Mouse (Mus musculus) hindbrain, postnatal 0 days (tissue): ENCODE data around the gene Tet1. TPM values are rescaled to one million over a fixed set of nuclear protein-coding genes. Genes with fewer than 3 reads are reported as not detected.

Experiments
- ATAC-seq: fragments of 200-750 bp; cut with Nextera tagmentation; 2 replicates; pipeline ENCODE4 v1.8.0; 2017; ENCODE audit warnings: mild to moderate bottlenecking, moderate TSS enrichment, moderate library complexity
- DNase-seq: peaks from one replicate; pipeline ENCODE4 v3.0.0-alpha.2; 2015; ENCODE audit warnings: low spot score
- H3K27ac ChIP-seq: fragments of 300-500 bp; sonication (generic); 2 replicates; pipeline ENCODE4 v1.5.1; 2014; ENCODE audit warnings: mild to moderate bottlenecking
- H3K27me3 ChIP-seq: fragments of 300-500 bp; sonication (generic); 2 replicates; pipeline ENCODE4 v1.6.1; 2014; ENCODE audit warnings: low read length, mixed read lengths; ENCODE audit not compliant: insufficient read depth
- H3K36me3 ChIP-seq: fragments of 300-500 bp; sonication (generic); 2 replicates; pipeline ENCODE4 v1.6.1; 2014; ENCODE audit warnings: low read length, mixed read lengths; ENCODE audit not compliant: insufficient read depth
- H3K4me1 ChIP-seq: fragments of 300-500 bp; sonication (generic); 2 replicates; pipeline ENCODE4 v1.6.1; 2014; ENCODE audit warnings: antibody characterized with exemption, low read length, mixed read lengths; ENCODE audit not compliant: insufficient read depth
- H3K4me2 ChIP-seq: fragments of 300-500 bp; sonication (generic); 2 replicates; pipeline ENCODE4 v1.6.1; 2014; ENCODE audit warnings: low read depth, mild to moderate bottlenecking, low read length, moderate library complexity, mixed read lengths
- H3K4me3 ChIP-seq: fragments of 300-500 bp; sonication (generic); 2 replicates; pipeline ENCODE4 v1.5.1; 2014; ENCODE audit warnings: low read length
- H3K9ac ChIP-seq: fragments of 300-500 bp; sonication (generic); replicated peaks from 2 replicates; pipeline ENCODE4 v1.6.1; 2014; ENCODE audit warnings: mild to moderate bottlenecking, low read length, moderate library complexity, mixed read lengths
- H3K9me3 ChIP-seq: fragments of 300-500 bp; sonication (generic); 2 replicates; pipeline ENCODE4 v1.6.1; 2016; ENCODE audit warnings: low read length, mixed read lengths
- CTCF ChIP-seq: IDR thresholded peaks from 2 replicates; pipeline ENCODE4 v1.5.1; 2016; ENCODE audit warnings: antibody characterized with exemption, control low read depth, low read depth
- WGBS: fragments of 180-500 bp; shearing (Covaris S2); extraction: QIAGEN DNeasy Blood & Tissue Kit; methylation state at CpG from one replicate; pipeline ENCODE4 v1.1.7; 2014; 5-methylcytosine and 5-hydroxymethylcytosine counted together
- polyA plus RNA-seq: library from polyadenylated mRNA; unstranded; fragments of >200 nt; fragmentation: Nextera tagmentation; extraction: Ambion mirVana; gene quantifications from 2 replicates; pipeline ENCODE4 v1.2.1, GENCODE M21; 2015
- total RNA-seq: library from RNA; depleted of rRNA; stranded (reverse); fragments of >200 nt; gene quantifications from 2 replicates; pipeline ENCODE4 v1.2.3, GENCODE M21; 2014

Tet1 gene
- total and polyA plus RNA-seq, 2 experiments from 2014 or later, result 32.2 to 39.5 TPM

DNA sequence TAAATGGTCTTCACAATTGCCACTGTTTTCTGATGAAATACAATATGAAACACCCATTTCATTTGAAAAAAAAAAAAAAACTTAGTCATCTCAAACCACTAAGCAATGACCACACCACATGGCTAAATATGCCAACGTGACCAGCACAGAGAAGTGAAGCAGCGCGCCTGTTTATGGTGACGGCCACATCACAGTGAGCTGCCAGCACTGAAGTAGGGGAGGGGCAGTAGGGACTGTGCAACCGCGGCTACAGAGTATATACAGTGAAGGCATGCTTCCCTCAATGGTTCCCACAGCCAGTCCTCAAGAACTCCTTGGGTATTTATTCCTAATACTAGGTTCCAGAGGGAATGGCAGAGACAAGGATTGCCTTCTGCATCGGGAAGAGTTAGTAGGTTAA, 100.5 kb downstream of the Tet1 start:
- DNase-seq (no peak), ATAC-seq (no peak)
- TF ChIP-seq CTCF, result no peak
- Histone ChIP-seq H3K27me3 (no peaks in the 10 kb centered on the region), H3K9ac (no peak overlapping the region), H3K4me2 (no peak overlapping the region), H3K4me3 (no peak overlapping the region), H3K9me3 (no peaks in the 10 kb centered on the region), H3K36me3 (peaks cover 14% of the 10 kb centered on the region), H3K27ac (no peak overlapping the region), H3K4me1 (no peaks in the 10 kb centered on the region)
- 89% methylated on average over 7 of the region's 7 CpGs for WGBS

DNA sequence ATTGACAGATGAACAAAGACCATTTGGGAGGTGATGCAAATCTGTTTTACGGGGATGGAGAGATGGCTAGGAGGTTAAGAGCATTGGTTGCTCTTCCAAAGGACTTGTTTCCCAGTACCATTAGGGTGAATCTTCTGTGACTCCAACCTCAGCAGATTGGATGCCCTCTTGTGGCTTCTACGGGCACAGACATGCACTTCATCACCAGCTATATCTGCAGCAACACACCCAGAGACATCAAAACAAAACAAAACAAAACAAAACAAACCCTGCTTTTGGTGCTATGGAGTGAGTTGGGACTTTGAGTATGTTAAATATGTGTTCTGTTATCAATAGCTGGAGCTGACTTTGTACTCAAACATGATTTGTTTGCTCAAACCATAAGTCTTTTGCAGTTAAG, 104.7 kb downstream of the Tet1 start:
- ATAC-seq (no peak), DNase-seq (peak; percentile 25)
- Histone ChIP-seq H3K36me3 (no peaks in the 10 kb centered on the region; the same call in 1 of the 2 replicates), H3K9ac (no peak overlapping the region), H3K27me3 (no peaks in the 10 kb centered on the region), H3K4me1 (no peaks in the 10 kb centered on the region), H3K9me3 (no peaks in the 10 kb centered on the region), H3K4me3 (no peak overlapping the region), H3K27ac (no peak overlapping the region), H3K4me2 (no peak overlapping the region)
- 78% methylated on average over 2 of the region's 2 CpGs for WGBS
- TF ChIP-seq CTCF, result peak; percentile 57

DNA sequence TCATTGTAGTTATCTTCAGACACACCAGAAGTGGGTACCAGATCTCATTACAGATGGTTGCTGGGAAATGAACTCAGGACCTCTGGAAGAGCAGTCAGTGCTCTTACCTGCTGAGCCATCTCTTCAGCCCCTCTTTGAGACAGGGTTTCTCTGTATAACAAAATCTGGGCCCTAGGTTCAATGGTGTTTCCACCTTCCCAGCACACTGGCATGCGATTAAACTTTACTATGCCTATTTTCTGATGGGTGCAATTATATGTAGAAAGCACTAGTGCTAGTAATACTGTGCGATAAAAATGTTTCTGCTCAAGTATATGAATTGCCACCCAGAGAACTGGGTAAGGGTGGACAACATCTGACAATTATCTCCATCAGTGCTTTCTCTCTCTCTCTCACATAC, 105.5 kb downstream of the Tet1 start:
- DNase-seq, result no peak
- no peak overlapping the region for H3K4me2 ChIP-seq
- H3K9ac ChIP-seq, result no peak overlapping the region
- WGBS, result 100% methylated on average over 2 of the region's 2 CpGs
- H3K27me3 ChIP-seq, result no peaks in the 10 kb centered on the region
- H3K4me1 ChIP-seq, result no peaks in the 10 kb centered on the region
- H3K4me3 ChIP-seq, result no peak overlapping the region
- no peaks in the 10 kb centered on the region for H3K36me3 ChIP-seq
- no peaks in the 10 kb centered on the region for H3K9me3 ChIP-seq
- no peak for TF ChIP-seq CTCF
- ATAC-seq, result no peak
- no peak overlapping the region for H3K27ac ChIP-seq

DNA sequence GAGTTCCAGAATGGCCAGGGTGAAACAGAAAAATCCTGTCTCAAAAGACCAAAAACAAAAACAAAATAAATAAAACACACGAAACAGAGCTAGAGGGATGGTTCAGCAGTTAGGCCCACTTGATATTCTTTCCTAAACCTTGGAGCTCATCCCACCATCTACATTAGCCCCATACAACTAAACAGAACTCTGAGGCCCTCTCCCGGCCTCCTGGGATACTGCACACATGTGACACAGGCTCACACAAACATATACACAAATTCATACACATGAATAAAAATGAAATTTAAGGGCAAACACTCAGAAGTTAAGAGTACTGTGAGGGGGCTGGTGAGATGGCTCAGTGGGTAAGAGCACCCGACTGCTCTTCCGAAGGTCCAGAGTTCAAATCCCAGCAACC, 114.6 kb downstream of the Tet1 start:
- WGBS, result 97% methylated on average over 4 of the region's 4 CpGs
- Histone ChIP-seq H3K4me3 (no peak overlapping the region), H3K9ac (no peak overlapping the region), H3K27ac (no peak overlapping the region), H3K9me3 (no peaks in the 10 kb centered on the region), H3K4me2 (no peak overlapping the region), H3K36me3 (peaks cover 7% of the 10 kb centered on the region; the same call in 1 of the 2 replicates), H3K4me1 (no peaks in the 10 kb centered on the region; the same call in 1 of the 2 replicates), H3K27me3 (no peaks in the 10 kb centered on the region)
- TF ChIP-seq CTCF, result no peak
- ATAC-seq (no peak), DNase-seq (no peak)

DNA sequence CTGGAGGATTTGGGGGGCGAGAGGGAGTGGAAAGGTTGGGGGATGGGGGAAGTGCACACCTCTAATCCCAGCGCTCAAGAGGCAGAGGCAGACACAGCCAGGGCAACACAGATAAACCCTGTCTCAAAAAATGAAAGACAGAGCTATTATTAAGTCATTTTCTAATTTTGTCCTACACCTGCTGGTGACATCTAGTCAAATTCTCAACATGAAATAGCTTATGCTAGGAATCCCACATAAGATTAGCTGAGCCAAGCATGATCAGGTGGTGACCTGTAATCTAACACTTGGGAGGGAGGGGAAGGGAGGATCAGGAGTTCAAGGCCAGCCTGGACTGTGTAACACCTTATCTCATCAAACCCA, 115.7 kb downstream of the Tet1 start:
- WGBS, result 49% methylated on average over 2 of the region's 2 CpGs
- H3K9me3 ChIP-seq, result no peaks in the 10 kb centered on the region
- peaks cover 16% of the 10 kb centered on the region for H3K36me3 ChIP-seq
- H3K4me1 ChIP-seq, result no peaks in the 10 kb centered on the region; the same call in 1 of the 2 replicates
- no peaks in the 10 kb centered on the region for H3K27me3 ChIP-seq
- no peak for TF ChIP-seq CTCF
- peak overlapping the region; percentile 61 for H3K4me2 ChIP-seq
- ATAC-seq, result no peak
- H3K9ac ChIP-seq, result peak overlapping the region; percentile 35; the same call in 1 of the 2 replicates
- no peak for DNase-seq
- H3K27ac ChIP-seq, result peak overlapping the region; percentile 79
- peak overlapping the region; percentile 92 for H3K4me3 ChIP-seq

DNA sequence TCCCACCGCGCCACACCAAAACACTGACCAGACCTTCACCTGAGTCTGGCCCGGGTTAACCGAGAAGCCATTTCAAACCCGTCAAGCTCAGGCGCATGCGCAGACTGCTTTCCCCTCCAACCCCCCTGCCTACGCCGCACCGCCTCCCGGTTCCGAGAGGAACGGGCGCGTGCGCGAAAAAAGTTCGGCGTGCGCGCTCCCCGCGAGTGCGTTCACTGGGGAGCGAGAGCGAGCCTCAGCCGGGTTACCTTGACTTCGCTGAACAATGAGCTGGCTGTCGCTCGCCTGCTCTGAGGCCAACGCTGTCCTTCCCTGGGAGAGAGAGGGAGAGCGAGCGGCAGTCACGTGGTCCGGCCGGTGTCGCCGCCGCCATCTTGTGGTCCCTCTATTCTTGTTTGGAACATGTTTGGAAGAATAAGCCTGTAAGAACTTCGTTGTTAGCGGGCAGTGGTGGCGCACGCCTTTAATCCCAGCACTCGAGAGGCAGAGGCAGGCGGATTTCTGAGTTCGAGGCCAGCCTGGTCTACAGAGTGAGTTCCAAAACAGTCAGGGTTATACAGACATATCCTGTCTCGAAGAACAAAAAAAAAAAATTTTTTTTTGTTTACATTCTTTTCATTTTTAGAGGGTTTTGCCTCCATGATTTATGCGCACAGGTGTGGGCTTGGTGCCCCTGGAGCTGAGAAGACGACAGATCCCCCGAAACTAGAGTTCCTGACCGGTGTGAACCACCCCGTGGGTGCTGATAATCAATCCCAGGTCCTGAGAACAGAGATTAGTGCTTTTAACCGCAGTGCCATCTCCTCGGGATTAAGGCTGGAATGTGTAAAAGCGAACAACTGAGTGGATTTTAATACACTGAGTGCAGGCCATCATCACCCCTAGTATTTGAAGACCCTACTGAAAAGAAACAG, 116.4 kb downstream of the Tet1 start, which contains the start of gene Ccar1:
TSS of gene Ccar1 (minus strand) at position 110 of the 914 bp plus-strand sequence.
- Histone ChIP-seq H3K27me3 (no peaks in the 10 kb centered on the region), H3K27ac (peak within 1 kb of the TSS; percentile 79), H3K36me3 (peaks cover 23% of the 10 kb centered on the region), H3K4me1 (no peaks in the 10 kb centered on the region; the same call in 1 of the 2 replicates), H3K9me3 (no peaks in the 10 kb centered on the region), H3K4me3 (peak within 1 kb of the TSS; percentile 92), H3K4me2 (peak within 1 kb of the TSS; percentile 61), H3K9ac (peak within 1 kb of the TSS; percentile 96)
- peak; percentile 45 for TF ChIP-seq CTCF
- ATAC-seq (peak; percentile 99), DNase-seq (peak; percentile 100)
- WGBS, result 3% methylated on average over 55 of the region's 55 CpGs
